Mouse (Mus musculus) embryonic facial prominence, embryonic 13.5 days (tissue): ENCODE results near the gene Ticrr. TPM values are rescaled to one million over a fixed set of nuclear protein-coding genes. Genes with fewer than 3 reads are reported as not detected.
A peak's percentile ranks its signal among the peaks of the same experiment; 100 is the strongest.

Experiments
- ATAC-seq: fragments of 200-750 bp; cut with Nextera tagmentation; 2 replicates; pipeline ENCODE4 v1.8.0; 2017; ENCODE audit warnings: low read depth; ENCODE audit not compliant: insufficient number of reproducible peaks, insufficient read depth, low FRiP score, low TSS enrichment
- H3K27ac ChIP-seq: fragments of 300-500 bp; sonication (generic); 2 replicates; pipeline ENCODE4 v1.5.1; 2015; ENCODE audit warnings: moderate library complexity, mild to moderate bottlenecking, inconsistent platforms
- H3K27me3 ChIP-seq: fragments of 300-500 bp; sonication (generic); 2 replicates; pipeline ENCODE4 v1.6.1; 2015; ENCODE audit warnings: mild to moderate bottlenecking, inconsistent platforms
- H3K36me3 ChIP-seq: fragments of 300-500 bp; sonication (generic); 2 replicates; pipeline ENCODE4 v1.6.1; 2015; ENCODE audit warnings: mild to moderate bottlenecking, inconsistent platforms
- H3K4me1 ChIP-seq: fragments of 300-500 bp; sonication (generic); 2 replicates; pipeline ENCODE4 v1.6.1; 2015; ENCODE audit warnings: inconsistent platforms
- H3K4me2 ChIP-seq: fragments of 300-500 bp; sonication (generic); 2 replicates; pipeline ENCODE4 v1.6.1; 2015; ENCODE audit warnings: moderate library complexity, mild to moderate bottlenecking, inconsistent platforms
- H3K4me3 ChIP-seq: fragments of 300-500 bp; sonication (generic); 2 replicates; pipeline ENCODE4 v1.5.1; 2015; ENCODE audit warnings: mild to moderate bottlenecking, inconsistent platforms
- H3K9ac ChIP-seq: fragments of 300-500 bp; sonication (generic); 2 replicates; pipeline ENCODE4 v1.6.1; 2015; ENCODE audit warnings: mild to moderate bottlenecking, inconsistent platforms
- H3K9me3 ChIP-seq: fragments of 300-500 bp; sonication (generic); 2 replicates; pipeline ENCODE4 v1.6.1; 2016; ENCODE audit warnings: inconsistent platforms
- WGBS: fragments of 180-500 bp; shearing (Covaris S2); methylation state at CpG from one replicate; pipeline ENCODE4 v1.1.7; 2015; ENCODE audit warnings: mixed read lengths; 5-methylcytosine and 5-hydroxymethylcytosine counted together
- polyA plus RNA-seq: library from polyadenylated mRNA; unstranded; fragments of >200 nt; fragmentation: Nextera tagmentation; extraction: Ambion mirVana; gene quantifications from 2 replicates; pipeline ENCODE4 v1.2.1, GENCODE M21; 2015

Gene Ticrr
- polyA plus RNA-seq, 1 experiment from 2014 or later = 10.2 TPM

GRCm38 (mm10) chr7:79696495-79696894 lies 36.5 kb downstream of the Ticrr start:
- Histone ChIP-seq H3K9me3 (no peaks in the 10 kb centered on the region), H3K4me2 (no peak overlapping the region), H3K27me3 (no peaks in the 10 kb centered on the region), H3K9ac (no peak overlapping the region), H3K4me3 (no peak overlapping the region), H3K36me3 (peaks cover 94% of the 10 kb centered on the region), H3K27ac (no peak overlapping the region), H3K4me1 (no peaks in the 10 kb centered on the region)
- no peak for ATAC-seq
- 88% methylated on average over 8 of the region's 8 CpGs for WGBS

GRCm38 (mm10) chr7:79702755-79703154 lies 42.8 kb downstream of the Ticrr start:
- Histone ChIP-seq H3K4me2 (no peak overlapping the region), H3K36me3 (peaks cover 100% of the 10 kb centered on the region), H3K9ac (no peak overlapping the region), H3K27me3 (no peaks in the 10 kb centered on the region), H3K4me1 (no peaks in the 10 kb centered on the region), H3K27ac (no peak overlapping the region), H3K9me3 (no peaks in the 10 kb centered on the region), H3K4me3 (no peak overlapping the region)
- whole genome bisulfite sequencing = 84% methylated on average over 16 of the region's 16 CpGs
- no peak for ATAC-seq

- Histone ChIP-seq H3K9ac (no peak overlapping the region), H3K27ac (no peak overlapping the region), H3K4me2 (no peak overlapping the region), H3K9me3 (no peaks in the 10 kb centered on the region), H3K36me3 (peaks cover 96% of the 10 kb centered on the region), H3K27me3 (peaks cover 7% of the 10 kb centered on the region), H3K4me3 (no peak overlapping the region), H3K4me1 (peaks cover 7% of the 10 kb centered on the region; the same call in 1 of the 2 replicates)
- 91% methylated on average over 5 of the region's 5 CpGs for WGBS
- no peak for ATAC-seq
These were observed 45.2 kb downstream of the Ticrr start for GRCm38 (mm10) chr7:79705210-79705609.

GRCm38 (mm10) chr7:79710130-79710607 lies 50.2 kb downstream of the Ticrr start:
- Histone ChIP-seq H3K4me2 (peak overlapping the region; percentile 72), H3K4me3 (peak overlapping the region; percentile 46), H3K27me3 (peaks cover 23% of the 10 kb centered on the region), H3K9ac (peak overlapping the region; percentile 68), H3K4me1 (peaks cover 21% of the 10 kb centered on the region), H3K27ac (no peak overlapping the region), H3K9me3 (no peaks in the 10 kb centered on the region), H3K36me3 (peaks cover 53% of the 10 kb centered on the region)
- 2% methylated on average over 55 of the region's 55 CpGs for WGBS
- ATAC-seq = peak; percentile 58

DNA sequence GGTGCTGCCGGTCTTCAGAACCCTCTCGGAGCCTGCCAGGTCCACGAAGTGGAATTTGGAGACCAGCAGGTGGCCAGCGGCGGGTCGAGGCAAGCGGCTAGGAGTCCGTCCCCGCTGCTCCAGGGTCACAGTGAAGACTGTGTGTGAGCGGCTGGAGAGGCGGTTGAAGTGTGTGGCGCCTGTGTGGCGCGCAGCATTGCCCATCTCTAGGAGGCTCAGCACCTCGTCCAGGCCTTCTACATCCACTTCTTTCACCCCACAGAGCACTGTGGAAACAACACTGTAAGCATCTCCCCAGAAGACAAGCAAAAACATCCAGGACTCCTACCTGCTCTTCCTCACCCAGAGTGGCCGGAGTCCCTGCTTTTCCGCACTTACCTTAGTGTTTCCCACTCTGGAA lies 50.8 kb downstream of the Ticrr start:
- H3K4me2 ChIP-seq = peak overlapping the region; percentile 72
- H3K9me3 ChIP-seq = no peaks in the 10 kb centered on the region
- H3K4me3 ChIP-seq = peak overlapping the region; percentile 46
- ATAC-seq = no peak
- peak overlapping the region; percentile 68; the same call in 1 of the 2 replicates for H3K9ac ChIP-seq
- H3K27ac ChIP-seq = no peak overlapping the region
- H3K27me3 ChIP-seq = peaks cover 23% of the 10 kb centered on the region
- peaks cover 47% of the 10 kb centered on the region for H3K36me3 ChIP-seq
- WGBS = 43% methylated on average over 17 of the region's 17 CpGs
- H3K4me1 ChIP-seq = peaks cover 21% of the 10 kb centered on the region

- Histone ChIP-seq H3K27me3 (peaks cover 30% of the 10 kb centered on the region), H3K4me3 (peak within 1 kb of the TSS; percentile 81), H3K9ac (peak within 1 kb of the TSS; percentile 89), H3K27ac (peak within 1 kb of the TSS; percentile 75), H3K4me1 (peaks cover 18% of the 10 kb centered on the region), H3K36me3 (peaks cover 6% of the 10 kb centered on the region; the same call in 1 of the 2 replicates), H3K9me3 (no peaks in the 10 kb centered on the region), H3K4me2 (peak within 1 kb of the TSS; percentile 86)
- peak; percentile 91 for ATAC-seq
- WGBS = 2% methylated on average over 53 of the region's 55 CpGs
These were observed 55.4 kb downstream of the Ticrr start, which contains the start of gene Kif7 for GRCm38 (mm10) chr7:79715187-79715981. Gene Kif7, minus strand, starts transcription at chr7:79715720.

DNA sequence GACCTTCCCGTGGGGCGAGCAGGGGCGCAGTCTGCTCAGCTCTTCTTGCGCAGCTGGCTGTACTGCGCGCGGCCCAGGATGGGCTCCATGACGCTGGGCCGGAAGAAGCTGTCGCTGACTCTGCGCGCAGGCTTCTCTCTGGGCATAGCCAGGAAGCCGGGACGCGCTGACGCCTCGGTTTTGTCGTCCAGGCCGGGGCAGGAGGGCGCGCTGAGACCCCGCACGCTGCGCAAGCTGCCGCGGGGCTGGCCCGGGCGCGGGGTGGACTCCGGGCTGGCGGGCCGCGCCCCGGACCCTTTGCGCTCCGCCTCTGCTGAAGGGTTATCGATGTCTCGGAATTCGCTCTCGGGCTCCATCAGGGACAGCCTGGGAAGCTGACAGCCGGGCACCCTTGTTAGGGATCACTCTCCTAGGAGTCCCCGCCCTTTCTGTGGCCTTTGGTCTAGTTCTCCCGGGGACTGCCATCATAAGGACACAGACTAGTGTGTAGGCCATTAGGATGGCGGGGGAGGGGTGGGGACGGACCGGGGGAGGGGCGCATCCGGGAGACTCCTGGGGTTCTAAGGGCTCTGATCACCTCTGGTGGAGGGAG lies 61.5 kb downstream of the Ticrr start:
- H3K4me2 ChIP-seq = peak overlapping the region; percentile 90
- under 1% methylated on average over 48 of the region's 48 CpGs for WGBS
- H3K4me1 ChIP-seq = peaks cover 9% of the 10 kb centered on the region; the same call in 1 of the 2 replicates
- peak overlapping the region; percentile 64 for H3K27ac ChIP-seq
- peak overlapping the region; percentile 87 for H3K9ac ChIP-seq
- H3K36me3 ChIP-seq = no peaks in the 10 kb centered on the region
- ATAC-seq = peak; percentile 77
- H3K9me3 ChIP-seq = no peaks in the 10 kb centered on the region
- peak overlapping the region; percentile 68 for H3K4me3 ChIP-seq
- peaks cover 35% of the 10 kb centered on the region for H3K27me3 ChIP-seq

DNA sequence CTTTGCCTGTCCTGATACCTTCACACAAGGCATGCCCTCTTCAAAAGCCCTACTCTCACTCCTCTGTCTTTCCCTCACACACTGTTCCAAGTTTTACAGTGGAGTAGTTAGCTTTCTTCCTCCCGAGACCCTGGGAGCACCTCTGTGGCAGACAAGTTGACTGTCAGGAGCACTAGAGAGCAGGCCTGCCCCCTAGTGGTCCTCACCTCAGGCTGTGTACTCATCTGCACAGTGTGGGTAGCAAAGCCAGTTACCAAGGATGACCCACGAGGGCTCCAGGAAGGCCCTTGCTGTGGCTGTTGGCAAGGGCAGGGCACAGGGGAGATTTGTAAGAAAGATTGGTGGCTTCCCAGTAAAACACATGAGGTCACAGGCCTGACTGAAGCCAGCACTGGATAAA lies 67.1 kb downstream of the Ticrr start:
- WGBS = 11% methylated on average over 2 of the region's 2 CpGs
- no peak for ATAC-seq
- peaks cover 28% of the 10 kb centered on the region for H3K27me3 ChIP-seq

DNA sequence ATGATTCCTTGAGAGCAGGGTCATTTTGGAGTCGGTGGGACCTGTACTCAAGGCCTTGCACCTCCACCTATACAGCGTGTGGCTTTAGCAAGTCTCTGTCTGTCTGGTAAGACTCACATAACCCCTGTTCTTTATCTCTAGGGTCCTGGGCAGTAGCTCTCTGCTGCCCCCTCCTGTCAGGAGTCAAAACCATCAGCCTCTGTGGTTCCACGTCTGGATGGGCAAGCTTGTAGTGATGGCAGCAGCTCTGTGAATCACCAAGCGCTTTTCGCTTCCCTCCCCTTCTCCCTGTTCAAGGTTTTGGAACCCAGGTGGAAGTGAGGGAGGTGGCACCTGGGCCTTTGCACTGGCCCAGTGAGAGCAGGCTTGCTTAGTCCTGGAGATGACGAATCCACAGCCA lies 68.2 kb downstream of the Ticrr start:
- peaks cover 17% of the 10 kb centered on the region for H3K27me3 ChIP-seq
- H3K4me2 ChIP-seq = no peak overlapping the region
- no peaks in the 10 kb centered on the region for H3K4me1 ChIP-seq
- no peak overlapping the region for H3K27ac ChIP-seq
- WGBS = 33% methylated on average over 6 of the region's 6 CpGs
- no peaks in the 10 kb centered on the region for H3K36me3 ChIP-seq
- ATAC-seq = 0 out of 2 replicates have a peak, but pooled peaks have one; percentile 4
- no peak overlapping the region for H3K9ac ChIP-seq
- no peak overlapping the region for H3K4me3 ChIP-seq
- no peaks in the 10 kb centered on the region for H3K9me3 ChIP-seq

More for the DNA sequence above, 67.1 kb downstream of the Ticrr start:
- Histone ChIP-seq H3K27ac (no peak overlapping the region), H3K4me3 (no peak overlapping the region), H3K9me3 (no peaks in the 10 kb centered on the region), H3K4me1 (no peaks in the 10 kb centered on the region), H3K36me3 (no peaks in the 10 kb centered on the region), H3K9ac (no peak overlapping the region), H3K4me2 (no peak overlapping the region)

GRCm38 (mm10) chr7:79729169-79729568 lies 69.2 kb downstream of the Ticrr start:
- no peak overlapping the region for H3K9ac ChIP-seq
- no peaks in the 10 kb centered on the region for H3K36me3 ChIP-seq
- no peak overlapping the region for H3K4me2 ChIP-seq
- H3K27ac ChIP-seq = no peak overlapping the region
- H3K4me1 ChIP-seq = no peaks in the 10 kb centered on the region
- no peaks in the 10 kb centered on the region for H3K9me3 ChIP-seq
- WGBS = 4% methylated on average over 8 of the region's 8 CpGs
- H3K4me3 ChIP-seq = no peak overlapping the region
- H3K27me3 ChIP-seq = peaks cover 12% of the 10 kb centered on the region; the same call in 1 of the 2 replicates
- ATAC-seq = no peak

- no peak for ATAC-seq
- WGBS = 64% methylated on average over 11 of the region's 11 CpGs
- peaks cover 12% of the 10 kb centered on the region; the same call in 1 of the 2 replicates for H3K27me3 ChIP-seq
- peaks cover 6% of the 10 kb centered on the region for H3K36me3 ChIP-seq
- no peaks in the 10 kb centered on the region for H3K4me1 ChIP-seq
- no peak overlapping the region for H3K4me3 ChIP-seq
- H3K9me3 ChIP-seq = no peaks in the 10 kb centered on the region
- H3K9ac ChIP-seq = no peak overlapping the region
- no peak overlapping the region for H3K4me2 ChIP-seq
- no peak overlapping the region for H3K27ac ChIP-seq
These were observed 69.9 kb downstream of the Ticrr start for GRCm38 (mm10) chr7:79729743-79730370.
